Mouse (Mus musculus): ENCODE results near the gene Insm1. TPM values are rescaled to one million over a fixed set of nuclear protein-coding genes. Genes with fewer than 3 reads are reported as not detected.

Gene Insm1
- polyA plus RNA-seq, 1 experiment: not detected

DNA sequence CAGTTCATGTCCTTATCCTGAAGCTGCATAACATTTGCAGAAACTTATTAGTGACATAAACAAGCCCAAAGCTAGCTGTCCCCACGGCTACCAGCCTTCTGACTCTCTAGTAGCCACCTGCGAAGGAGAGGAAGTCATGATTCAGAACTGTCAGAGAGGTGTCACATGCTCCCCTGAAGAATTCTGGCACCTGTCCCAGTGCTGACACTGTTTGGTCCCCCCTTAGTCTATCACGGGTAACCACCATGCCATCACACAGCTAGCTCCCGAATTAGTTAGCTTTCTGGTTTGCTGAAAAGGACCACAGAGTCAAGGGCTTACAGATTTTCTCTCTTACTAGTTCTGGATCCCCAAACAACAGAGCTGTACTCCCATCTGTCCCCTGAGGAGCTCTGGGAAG, 43.3 kb downstream of the Insm1 start:
- peaks cover 9% of the 10 kb centered on the region for H3K4me1 ChIP-seq (ENCODE audit: control insufficient read depth, insufficient read depth, insufficient read length, low read length)
- no peak overlapping the region for H3K27ac ChIP-seq (replicated peaks; ENCODE audit: low read depth, low read length)
- H3K4me3 ChIP-seq (ENCODE audit: insufficient read depth, low read depth, low read length): no peak overlapping the region

- Histone ChIP-seq H3K4me3 (ENCODE audit: insufficient read depth, low read depth, low read length) (no peak overlapping the region), H3K27ac (replicated peaks; ENCODE audit: low read depth, low read length) (no peak overlapping the region), H3K4me1 (ENCODE audit: control insufficient read depth, insufficient read depth, insufficient read length, low read length) (peaks cover 9% of the 10 kb centered on the region)
Measured at GRCm38 (mm10) chr2:146266539-146266938, 44.8 kb downstream of the Insm1 start.
